Mouse (Mus musculus): ENCODE measurements around the gene Etl4.
A peak's percentile ranks its signal among the peaks of the same experiment; 100 is the strongest.

Etl4 gene

DNA sequence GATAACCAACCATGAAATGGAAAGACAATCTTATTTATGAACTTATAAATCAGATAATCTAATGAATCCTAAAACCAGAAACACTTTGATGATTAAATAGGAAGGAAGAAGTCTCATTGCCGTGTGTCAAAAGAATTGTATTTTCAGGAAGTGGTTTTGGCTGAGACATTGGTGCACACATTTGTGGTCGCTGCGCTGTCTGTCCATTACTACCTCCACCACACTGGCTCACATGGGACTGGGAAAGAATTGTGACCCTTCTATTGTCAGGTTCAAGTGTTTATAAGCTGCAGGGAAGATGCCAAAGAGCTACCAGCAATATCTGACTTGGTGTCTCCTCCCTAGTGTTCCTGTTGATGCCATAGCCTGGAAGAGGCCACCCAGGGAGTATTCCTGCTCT is 847.4 kb downstream of the Etl4 start:
- DNase-seq (ENCODE audit: low read depth, low spot score), result no peak

DNA sequence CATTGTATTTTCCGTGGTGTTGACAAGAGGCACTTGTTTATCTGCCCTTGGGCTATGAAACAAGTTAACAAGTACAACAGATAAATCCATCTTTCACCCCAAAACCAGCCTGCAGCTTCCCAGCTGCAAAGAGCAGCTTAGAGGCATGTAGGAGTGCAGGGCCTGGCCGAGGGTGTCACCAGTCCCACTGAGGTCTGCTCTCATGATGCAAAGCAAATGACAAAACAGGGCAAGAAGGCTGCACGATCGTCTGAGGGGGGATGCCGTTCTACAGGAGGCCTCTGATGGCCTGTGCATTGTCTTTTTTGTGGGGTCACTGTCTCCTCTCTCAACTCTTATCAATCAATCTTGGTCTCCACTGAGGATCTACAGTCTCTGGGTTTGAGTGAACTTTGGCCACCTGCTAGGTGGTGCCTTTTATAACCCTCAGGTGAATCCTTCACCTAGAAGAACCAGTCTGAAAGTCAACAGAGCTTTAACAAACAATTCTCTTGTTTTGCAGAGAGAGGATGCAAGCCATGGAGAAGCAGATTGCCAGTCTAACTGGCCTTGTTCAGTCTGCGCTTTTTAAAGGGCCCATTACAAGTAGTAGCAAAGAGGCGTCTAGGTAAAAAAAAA is 849.6 kb downstream of the Etl4 start:
- no peak for DNase-seq (ENCODE audit: low read depth, low spot score)

DNA sequence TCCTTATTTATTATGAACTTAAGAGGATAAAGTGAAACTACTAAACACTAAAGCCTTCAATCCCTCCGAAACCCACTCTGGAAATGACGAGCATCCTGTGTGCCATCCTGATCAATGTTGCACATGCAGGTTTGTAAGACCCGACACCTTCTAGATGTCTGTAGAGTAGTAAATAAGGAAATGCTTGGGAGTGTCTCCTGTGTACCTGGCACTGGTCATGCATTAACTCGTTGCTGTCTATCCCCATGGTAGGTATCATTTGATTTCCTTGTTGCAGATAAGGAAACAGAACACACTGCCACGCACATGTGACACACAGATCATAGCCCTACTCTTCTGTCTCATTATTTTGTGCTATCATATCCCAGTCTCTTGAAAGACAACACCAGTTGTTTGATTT is 851.7 kb downstream of the Etl4 start:
- no peak for DNase-seq (ENCODE audit: low read depth, low spot score)

DNA sequence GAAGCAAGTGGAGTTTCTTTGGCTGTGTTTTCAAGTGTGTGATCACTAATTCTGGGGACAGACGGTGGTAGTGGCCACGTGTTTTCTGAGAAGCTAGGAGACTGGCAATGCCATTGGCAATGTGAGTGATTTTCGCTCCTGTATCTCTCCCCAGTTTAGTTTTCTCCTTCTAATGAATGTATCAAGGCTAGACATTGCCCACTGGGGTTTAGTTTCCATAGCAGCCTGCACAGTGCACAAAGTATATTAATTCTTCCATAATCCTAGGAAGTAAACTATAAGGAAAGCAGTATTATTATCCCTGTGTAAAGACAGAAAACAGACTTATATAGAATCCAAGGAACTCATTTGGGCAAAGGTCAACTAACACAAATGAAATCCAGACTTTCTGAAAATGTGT is 852.2 kb downstream of the Etl4 start:
- DNase-seq (ENCODE audit: low read depth, low spot score), result no peak

DNA sequence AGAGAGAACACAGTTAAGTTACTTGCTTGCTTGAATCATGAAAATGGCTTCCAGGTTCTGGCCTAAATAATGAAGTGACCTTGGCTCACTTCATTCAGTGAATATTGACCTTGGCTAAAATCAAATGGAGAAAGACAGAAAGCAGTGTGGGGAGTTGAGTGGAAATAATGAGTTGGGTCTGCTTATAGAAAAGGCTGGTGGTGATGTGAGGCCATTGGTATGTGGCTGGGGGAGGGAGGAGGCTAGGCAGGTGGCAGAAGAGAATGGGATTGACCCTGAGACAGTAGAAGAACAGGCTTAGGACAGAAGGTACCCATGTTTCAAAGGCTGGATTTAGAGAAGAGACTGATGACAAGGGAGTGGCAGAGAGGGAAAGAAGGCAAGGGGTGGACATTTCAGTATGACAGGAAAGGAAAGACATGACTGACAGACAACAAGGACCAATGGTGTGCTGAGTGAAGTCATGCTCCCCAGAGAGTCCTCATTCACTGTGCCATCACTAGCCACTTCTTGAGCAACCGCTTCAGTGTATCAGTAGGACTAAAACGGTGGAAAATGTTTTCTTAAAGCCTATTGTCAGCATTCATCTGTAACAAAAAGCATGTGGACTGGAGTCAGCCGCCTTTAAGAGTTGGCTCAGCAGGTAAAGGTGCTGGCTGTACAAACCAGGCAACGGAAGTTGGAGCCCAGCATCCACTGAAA is 854.1 kb downstream of the Etl4 start:
- no peak for DNase-seq (ENCODE audit: low read depth, low spot score)

DNA sequence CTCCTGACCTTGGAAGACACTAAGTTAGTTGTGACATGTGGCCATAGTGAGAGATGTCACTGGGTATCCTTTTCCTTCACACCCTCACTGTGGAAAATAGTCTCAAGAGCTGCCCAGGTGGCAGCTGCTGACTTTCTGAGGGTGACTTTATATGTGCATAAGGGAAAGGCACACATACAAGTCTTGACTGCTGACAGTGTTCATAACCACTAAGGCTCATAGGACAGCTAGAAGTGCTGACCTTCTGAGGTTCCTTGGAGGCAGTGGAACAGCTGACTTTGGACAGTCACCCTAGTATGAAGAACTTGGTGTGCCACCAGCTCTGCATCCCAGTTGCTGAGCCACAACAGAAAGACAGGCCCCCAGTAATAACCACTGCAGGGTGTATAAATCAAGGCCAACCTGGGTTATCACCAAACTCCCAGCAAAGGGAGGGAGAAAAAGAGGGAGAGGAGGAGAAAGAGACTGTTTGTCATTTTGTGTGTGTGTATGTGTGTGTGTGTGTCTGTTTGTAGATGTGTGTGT is 855.0 kb downstream of the Etl4 start:
- DNase-seq (ENCODE audit: low read depth, low spot score), result no peak

DNA sequence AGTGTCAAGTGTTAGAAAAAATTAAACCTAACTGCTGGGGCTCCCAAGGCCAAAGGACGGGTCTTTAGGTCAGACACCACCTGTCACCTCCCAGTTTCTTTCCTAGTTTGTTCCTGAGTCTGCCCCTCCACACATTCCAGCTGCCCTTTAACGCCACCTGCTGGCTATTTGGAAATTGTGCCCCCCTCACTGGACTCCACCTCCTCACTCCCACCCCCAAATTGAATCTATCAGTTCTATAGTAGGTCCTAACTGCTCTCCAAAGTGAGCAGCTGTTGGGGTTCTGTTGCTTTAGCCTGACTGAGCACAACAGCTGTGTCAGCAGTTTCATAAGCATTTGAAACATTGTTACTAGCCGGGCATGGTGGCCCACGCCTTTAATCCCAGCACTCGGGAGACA is 859.1 kb downstream of the Etl4 start:
- DNase-seq (ENCODE audit: low read depth, low spot score), result no peak

DNA sequence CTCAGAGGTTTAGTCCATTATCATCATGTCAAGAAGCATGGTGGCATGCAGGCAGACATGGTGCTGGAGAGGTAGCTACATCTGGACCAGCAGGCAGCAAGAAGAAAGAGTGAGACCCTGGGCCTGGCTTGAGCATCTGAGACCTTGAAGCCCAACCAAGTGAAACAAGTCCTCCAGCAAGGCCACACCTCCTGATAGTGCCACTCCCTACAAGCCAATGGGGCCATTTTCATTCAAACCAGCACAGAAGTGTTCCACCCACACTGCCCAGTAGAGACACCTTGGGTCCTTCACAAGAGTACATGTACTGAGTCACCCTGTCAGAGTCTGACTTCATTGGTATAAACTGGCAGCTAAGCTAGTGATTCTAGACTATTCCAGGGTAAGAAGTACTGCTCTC is 860.6 kb downstream of the Etl4 start:
- no peak for DNase-seq (ENCODE audit: low read depth, low spot score)

DNA sequence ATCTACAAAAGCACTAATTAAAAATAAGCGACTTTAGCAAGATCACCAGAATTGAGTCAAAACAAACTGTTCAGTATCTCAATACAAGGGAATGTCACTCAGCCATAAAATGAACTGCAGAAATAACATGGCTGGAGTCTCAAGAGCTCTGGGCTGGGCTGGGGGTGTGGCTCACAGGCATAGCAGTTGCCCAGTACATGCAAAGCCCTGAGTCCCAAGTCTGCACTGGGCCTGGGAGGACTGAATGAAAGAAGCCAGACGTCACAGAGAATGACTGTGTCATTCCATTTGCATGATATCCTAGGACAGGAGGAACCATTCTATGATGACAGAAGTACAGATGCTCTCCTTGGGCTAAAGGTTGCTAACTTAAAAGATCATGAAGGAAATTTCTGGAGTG is 864.9 kb downstream of the Etl4 start:
- DNase-seq (ENCODE audit: low read depth, low spot score), result no peak

DNA sequence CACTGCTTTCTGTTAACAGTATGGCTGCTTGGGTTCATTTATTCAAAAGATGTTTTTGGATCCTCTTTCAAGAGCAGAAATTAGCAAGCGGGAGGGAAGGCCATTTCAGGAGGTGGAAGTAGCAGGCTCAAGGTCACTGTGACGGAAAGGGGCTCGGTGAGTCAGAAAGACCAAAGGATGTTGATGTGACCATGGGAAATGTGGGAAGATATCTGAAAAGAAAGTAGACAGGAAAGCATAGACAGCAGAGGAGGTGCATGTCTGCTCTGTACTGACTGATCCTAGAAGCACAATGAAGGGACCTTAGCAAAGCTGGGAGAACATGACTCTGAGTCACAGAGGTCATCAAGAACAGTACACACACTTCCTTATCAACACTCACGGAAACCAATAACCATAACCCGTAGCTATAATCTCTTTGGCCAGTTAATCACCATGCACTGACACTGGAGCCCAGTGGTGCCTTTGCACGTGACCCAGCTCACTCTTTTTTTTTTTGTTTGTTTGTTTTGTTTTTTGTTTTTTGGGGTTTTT is 866.7 kb downstream of the Etl4 start:
- DNase-seq (ENCODE audit: low read depth, low spot score), result no peak

DNA sequence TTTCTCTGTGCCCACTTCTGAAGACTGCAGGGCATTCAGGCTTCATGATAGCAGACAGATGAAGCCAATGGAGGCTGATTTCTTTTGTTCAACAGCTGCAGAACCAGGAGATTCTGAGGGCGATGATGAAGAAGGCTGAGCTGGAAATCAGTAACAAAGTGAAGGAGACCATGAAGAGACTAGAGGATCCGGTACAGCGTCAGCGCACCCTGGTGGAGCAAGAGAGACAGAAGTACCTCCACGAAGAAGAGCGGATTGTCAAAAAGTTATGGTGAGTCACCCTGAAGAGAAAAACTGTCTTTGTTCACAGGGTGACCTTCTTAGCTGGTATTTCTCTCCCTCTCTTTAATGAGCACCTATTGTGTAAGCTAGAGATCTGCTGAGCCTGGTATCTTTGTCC is 868.4 kb downstream of the Etl4 start:
- DNase-seq (ENCODE audit: low read depth, low spot score), result no peak

DNA sequence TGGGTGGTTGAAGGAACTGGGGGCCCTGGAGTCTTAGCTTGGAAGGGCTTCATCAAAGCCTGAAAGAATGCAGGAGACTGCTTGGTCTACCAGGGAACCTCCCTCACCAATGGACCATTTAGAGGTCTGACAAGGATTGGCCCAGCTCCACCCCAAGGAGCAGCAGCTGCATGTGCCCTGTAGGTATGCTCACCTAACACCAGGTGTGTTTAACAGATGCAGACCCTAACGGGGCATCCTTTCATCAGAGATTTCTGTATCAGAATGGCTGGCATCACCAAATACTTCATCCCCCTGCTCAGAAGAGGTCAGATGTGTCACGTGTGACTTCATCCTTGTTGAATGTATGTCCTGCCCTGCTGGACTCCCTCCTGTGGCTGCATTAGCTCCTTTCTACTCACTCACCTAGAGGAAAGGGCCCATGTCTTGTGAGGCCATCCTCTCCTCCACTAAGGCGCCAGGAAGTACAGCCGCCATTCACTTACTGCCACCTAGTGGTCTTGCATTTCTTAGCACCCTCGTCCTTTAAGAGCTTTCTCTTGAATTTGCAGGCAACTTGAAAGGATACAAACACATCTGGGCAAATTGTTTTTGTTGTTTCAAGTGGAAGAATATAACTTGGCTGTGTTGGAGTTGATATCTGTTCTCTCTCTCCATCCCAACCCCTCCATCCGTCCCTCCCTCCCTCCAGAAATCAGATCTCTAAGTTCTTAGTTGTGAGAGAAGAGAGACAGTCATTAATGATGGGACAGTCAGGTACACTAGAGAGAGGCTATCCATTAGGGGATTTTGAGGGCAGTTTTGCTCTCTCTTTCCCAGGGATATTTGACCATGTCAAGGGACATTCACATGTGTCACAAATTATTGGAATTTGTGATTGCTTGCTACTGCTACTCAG is 870.2 kb downstream of the Etl4 start:
- peak; percentile 46 for DNase-seq (ENCODE audit: low read depth, low spot score)

DNA sequence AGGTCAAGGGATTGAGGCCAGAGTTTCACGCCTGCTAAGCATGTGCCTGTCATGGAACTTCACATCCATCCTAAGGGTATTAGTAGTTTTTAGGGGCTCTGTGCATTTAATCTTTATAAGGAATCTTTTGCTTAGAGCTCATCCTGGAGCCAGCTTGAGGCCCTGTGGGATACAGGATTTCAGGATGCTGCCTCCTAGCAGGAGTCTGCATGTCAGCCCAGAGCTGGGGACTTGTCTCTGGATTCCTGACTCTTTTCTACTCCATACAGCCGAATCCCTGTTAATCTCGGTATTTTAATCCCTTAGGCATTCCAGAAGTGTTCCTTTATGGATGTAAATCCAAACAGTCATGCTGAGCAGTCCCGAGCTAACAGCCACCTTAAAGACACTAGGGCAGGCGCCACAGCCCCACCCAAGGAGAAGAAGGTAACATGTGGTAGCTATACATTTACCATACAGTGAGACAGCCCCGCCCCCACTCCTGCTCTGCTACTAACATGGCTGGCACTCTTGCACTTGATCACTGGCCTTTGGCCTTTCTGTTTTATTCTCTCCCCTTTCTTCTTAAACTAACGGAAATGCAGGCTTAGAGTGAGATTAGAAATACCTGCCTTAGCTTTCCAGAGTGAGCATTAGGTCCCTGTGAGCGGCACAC is 891.8 kb downstream of the Etl4 start:
- no peak for DNase-seq (ENCODE audit: low read depth, low spot score)

DNA sequence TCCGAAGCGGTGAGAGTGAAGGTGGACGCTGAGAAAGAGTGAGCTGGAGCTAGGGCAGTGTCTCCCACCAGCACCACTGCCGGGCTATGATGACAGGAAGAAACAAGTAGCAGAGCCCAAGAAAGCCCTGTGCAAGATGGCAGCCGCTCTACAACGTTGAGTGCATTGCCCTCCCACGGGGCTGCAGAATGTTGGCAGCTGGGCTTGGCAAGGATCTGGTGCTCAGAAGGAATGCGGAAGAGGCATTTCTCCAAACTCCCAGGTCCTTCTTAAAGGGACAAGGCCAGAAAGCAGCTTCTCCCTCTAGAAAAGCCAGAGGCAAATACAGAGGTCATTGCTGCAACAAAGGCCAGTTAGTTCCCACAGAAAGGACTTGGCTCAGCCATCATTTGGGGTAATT is 901.9 kb downstream of the Etl4 start:
- DNase-seq (ENCODE audit: low read depth, low spot score), result no peak

DNA sequence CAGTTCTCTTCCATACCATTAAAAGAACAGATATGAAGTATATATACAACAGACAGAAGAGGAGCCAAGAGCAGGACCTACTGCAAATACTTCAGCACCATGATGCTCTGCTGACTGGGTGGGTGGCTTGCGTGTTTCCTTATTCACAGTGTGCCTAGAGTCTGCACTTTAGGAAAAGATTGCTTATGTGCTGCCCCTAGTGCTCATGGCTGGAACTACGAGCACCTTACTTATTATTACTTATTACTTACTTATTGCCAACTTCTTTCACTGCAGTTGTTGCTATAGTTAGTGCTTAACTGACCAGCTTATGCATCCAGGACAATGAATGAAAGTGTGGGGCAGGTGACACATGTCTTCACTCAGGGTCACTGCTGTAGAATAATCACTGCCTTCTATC is 904.4 kb downstream of the Etl4 start:
- no peak for DNase-seq (ENCODE audit: low read depth, low spot score)

DNA sequence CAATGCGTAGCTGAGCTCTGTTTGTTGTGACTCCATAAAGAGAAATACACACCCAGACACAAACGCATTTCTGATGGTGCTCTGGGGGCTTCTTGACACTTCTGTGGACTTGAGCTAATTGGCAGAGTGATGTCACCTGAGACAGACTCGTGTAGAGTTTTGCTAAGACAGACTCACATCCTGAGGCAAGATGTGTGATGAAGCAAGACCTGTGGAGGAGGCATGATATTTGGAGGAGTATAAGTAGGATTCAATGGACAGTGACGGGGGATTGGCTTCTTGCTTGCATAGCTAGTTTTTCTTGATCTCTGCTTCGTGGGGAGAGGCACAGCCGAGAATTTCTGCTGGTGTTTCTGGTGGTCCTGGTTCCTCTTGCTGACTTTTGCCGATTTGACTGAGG is 908.6 kb downstream of the Etl4 start:
- no peak for DNase-seq (ENCODE audit: low read depth, low spot score)

DNA sequence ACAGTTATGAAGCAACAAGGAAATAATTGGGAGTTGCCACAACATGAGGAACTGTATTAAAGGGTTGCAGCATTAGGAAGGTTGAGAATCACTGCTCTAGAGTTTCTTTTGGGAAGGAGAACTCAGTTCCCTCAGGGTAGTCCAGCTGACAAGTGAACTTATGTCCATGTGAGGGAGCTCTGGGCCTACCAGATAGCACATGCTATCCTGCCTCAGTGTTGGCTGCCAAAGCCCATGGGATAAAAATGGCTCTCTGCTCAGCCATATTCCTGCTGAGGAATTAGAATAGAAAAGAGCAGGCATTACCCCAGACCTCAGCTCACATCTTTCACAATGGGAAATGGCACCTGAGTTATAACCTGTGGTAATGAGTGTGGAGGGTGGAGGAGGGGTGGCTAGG is 916.7 kb downstream of the Etl4 start:
- no peak for DNase-seq (ENCODE audit: low read depth, low spot score)

DNA sequence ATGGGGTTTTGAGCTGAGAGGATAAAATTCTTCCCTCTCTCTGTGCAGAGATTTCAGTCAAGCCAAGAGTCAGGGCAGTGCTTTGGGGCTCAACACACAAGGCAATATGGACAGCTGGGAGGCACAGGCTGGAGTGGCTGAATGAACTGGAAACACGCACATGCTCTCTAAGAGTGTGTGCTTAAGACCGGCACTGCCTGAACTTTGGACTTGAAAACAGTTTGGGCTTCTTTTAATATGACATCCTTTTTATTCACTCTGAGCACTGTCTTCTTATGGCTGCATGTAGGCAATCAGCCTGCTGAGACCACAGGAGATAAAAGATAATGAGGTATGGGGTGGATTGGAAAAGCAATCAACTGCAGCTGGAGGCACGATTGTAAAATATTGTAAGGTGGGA is 921.3 kb downstream of the Etl4 start:
- DNase-seq (ENCODE audit: low read depth, low spot score), result no peak

DNA sequence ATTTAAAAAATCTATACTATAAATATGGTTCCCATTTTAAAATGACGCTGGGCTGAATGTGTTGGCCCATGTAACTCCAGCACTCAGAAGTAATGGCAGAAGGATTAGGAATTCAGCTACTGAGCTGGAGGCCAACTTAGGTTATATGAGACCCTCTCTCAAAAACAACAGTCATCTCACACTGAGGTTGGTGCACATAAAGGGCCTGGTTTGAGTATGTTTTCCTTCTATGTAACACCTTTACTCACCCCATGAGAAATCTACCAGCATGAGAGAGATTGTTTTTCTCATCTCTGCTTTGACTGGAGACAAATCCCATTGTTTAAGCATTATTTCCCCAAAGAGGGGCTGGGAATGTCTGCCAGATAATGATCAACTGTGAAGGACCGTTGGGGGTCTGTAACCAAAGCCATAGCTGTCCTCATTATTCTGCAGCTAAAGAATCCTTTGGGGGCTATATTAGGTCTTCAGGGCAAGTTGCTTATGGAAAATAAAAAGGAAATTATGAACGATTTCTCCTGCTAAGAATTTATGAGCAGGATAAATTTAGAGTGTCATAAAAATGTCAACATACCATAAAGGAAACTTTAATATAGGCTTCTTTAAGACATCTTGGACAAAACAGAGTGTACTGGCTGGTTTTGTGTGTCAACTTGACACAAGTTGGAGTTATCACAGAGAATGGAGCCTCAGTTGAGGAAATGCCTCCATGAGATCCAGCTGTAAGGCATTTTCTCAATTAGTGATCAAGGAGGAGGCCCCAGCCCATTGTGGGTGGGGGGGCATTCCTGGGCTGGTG is 922.2 kb downstream of the Etl4 start:
- no peak for DNase-seq (ENCODE audit: low read depth, low spot score)

DNA sequence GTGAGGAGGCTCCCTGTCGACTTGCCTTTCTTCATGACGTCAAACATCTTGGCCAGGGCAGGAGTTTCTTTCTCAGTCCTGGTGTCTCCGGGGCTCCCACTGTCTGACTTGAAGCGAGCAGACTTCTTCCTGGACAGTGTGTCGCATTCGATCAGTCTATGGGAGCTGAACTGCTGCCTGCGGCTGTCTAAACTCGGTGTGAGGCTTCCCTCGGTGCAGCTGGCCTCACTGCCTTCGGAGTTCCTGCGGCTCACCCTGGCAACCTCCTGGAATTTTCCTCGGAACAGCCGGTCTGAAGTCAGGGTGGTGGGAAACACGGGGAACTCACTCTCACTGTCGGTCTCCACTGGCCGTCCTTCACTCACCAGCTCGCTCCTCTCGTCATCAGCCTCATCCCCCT is 939.8 kb downstream of the Etl4 start:
- no peak for DNase-seq (ENCODE audit: low read depth, low spot score)
